Mouse (Mus musculus) neural tube, embryonic 14.5 days (tissue): ENCODE data around the gene Atg4a. TPM values are rescaled to one million over a fixed set of nuclear protein-coding genes. Genes with fewer than 3 reads are reported as not detected.

Experiments used
- ATAC-seq: fragments of 200-750 bp; cut with Nextera tagmentation; 2 replicates; pipeline ENCODE4 v1.8.0; 2017; ENCODE audit warnings: low read depth, mild to moderate bottlenecking, moderate TSS enrichment, moderate library complexity
- H3K27ac ChIP-seq: fragments of 300-500 bp; sonication (generic); 2 replicates; pipeline ENCODE4 v1.5.1; 2014; ENCODE audit warnings: low read depth, mild to moderate bottlenecking, control low read depth, low read length, moderate library complexity, mixed read lengths
- H3K27me3 ChIP-seq: fragments of 300-500 bp; sonication (generic); 2 replicates; pipeline ENCODE4 v1.6.1; 2014; ENCODE audit warnings: low read length; ENCODE audit not compliant: control insufficient read depth, insufficient read depth
- H3K36me3 ChIP-seq: fragments of 300-500 bp; sonication (generic); 2 replicates; pipeline ENCODE4 v1.6.1; 2014; ENCODE audit warnings: low read length, mixed read lengths; ENCODE audit not compliant: control insufficient read depth, insufficient read depth
- H3K4me1 ChIP-seq: fragments of 300-500 bp; sonication (generic); 2 replicates; pipeline ENCODE4 v1.6.1; 2014; ENCODE audit warnings: low read length; ENCODE audit not compliant: control insufficient read depth, insufficient read depth
- H3K4me2 ChIP-seq: fragments of 300-500 bp; sonication (generic); 2 replicates; pipeline ENCODE4 v1.6.1; 2014; ENCODE audit warnings: mild to moderate bottlenecking, low read depth, low read length, control low read depth
- H3K4me3 ChIP-seq: fragments of 300-500 bp; sonication (generic); 2 replicates; pipeline ENCODE4 v1.5.1; 2014; ENCODE audit warnings: low read depth, low read length, control low read depth, mixed read lengths
- H3K9ac ChIP-seq: fragments of 300-500 bp; sonication (generic); replicated peaks from 2 replicates; pipeline ENCODE4 v1.6.1; 2014; ENCODE audit warnings: low read depth, mild to moderate bottlenecking, control low read depth, low read length, mixed read lengths
- H3K9me3 ChIP-seq: fragments of 300-500 bp; sonication (generic); 2 replicates; pipeline ENCODE4 v1.6.1; 2016; ENCODE audit warnings: low read length; ENCODE audit not compliant: control insufficient read depth
- WGBS: fragments of 180-500 bp; shearing (Covaris S2); extraction: QIAGEN DNeasy Blood & Tissue Kit; methylation state at CpG from one replicate; pipeline ENCODE4 v1.1.7; 2014; 5-methylcytosine and 5-hydroxymethylcytosine counted together
- polyA plus RNA-seq: library from polyadenylated mRNA; unstranded; fragments of >200 nt; fragmentation: Nextera tagmentation; extraction: Ambion mirVana; gene quantifications from 2 replicates; pipeline ENCODE4 v1.2.1, GENCODE M21; 2014

Gene Atg4a
- polyA plus RNA-seq, 1 experiment from 2014 or later, result 9.4 TPM

GRCm38 (mm10) chrX:141212802-141213201 lies 256.1 kb downstream of the Atg4a start:
- no peak overlapping the region for H3K9ac ChIP-seq
- peak; percentile 92 for ATAC-seq
- no peaks in the 10 kb centered on the region for H3K4me1 ChIP-seq
- H3K4me2 ChIP-seq, result no peak overlapping the region
- H3K27me3 ChIP-seq, result no peaks in the 10 kb centered on the region
- H3K36me3 ChIP-seq, result no peaks in the 10 kb centered on the region
- H3K27ac ChIP-seq, result no peak overlapping the region
- WGBS, result 35% methylated on average over 5 of the region's 5 CpGs
- H3K9me3 ChIP-seq, result no peaks in the 10 kb centered on the region
- no peak overlapping the region for H3K4me3 ChIP-seq

Other genes starting within 250 kb of the Atg4a start
- gene Tex13b, start 143.5 kb upstream of the Atg4a start, polyA plus RNA-seq, result not detected in 2 replicates
- gene Vsig1, start 49.3 kb upstream of the Atg4a start, polyA plus RNA-seq, result not detected in 2 replicates
- 43.4 and 45.4 TPM in 2 replicates for gene Psmd10, start 179 bp upstream of the Atg4a start, polyA plus RNA-seq